Mouse (Mus musculus): ENCODE results near the gene Zfp566. TPM values are rescaled to one million over a fixed set of nuclear protein-coding genes. Genes with fewer than 3 reads are reported as not detected.
A peak's percentile ranks its signal among the peaks of the same experiment; 100 is the strongest.

The Zfp566 gene
- polyA plus RNA-seq, 1 experiment from 2014 or later = 17.5 TPM

DNA sequence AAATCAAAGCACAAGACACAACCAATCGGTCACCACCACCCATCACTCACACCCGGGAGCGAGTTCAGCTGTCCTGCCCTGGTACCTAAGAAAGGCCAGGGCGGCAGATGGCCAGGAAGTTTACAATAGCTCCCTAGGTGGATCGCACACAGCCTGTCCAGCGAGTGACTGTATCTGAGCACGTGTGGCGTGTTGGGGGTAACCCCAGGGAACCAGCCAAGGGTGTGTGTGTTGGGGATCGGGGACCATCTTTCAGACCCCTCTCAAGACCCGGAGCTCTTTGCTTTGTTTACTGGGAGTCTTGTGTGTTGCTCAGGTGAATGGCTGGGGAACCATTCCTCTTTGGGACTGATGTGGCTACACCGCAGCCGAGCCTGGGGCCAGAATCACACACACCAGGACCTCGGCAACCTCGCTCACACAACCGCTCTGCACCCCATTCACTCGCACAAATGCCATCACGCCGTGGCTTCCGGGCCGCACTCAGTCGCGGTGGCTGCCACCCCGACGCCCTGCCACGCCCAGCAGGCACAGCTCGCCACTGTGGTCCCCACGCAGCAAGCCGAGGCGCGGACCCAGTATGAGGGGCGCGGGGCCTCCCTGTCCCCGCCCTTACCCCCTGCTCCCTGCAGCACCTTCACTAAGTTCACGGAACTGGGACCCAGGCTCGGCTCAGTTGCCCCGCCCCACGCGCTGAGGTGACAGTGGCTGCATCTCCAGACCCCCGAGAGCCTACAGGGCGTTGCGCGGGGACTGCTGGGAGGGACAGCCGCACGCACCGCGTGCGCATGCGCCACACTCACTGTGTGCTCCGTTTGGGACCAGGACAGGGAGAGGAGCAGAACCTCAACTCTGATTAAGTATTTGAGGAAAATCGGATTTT, 17.9 kb downstream of the Zfp566 start, which contains the start of gene Zfp82:
Gene Zfp82 (minus strand): TSS at position 755 of the 883 bp plus-strand sequence.
- Histone ChIP-seq H3K27ac (replicated peaks; ENCODE audit: low read depth, low read length) (peak within 1 kb of the TSS; percentile 81), H3K4me1 (ENCODE audit: control insufficient read depth, insufficient read depth, low read length) (0 out of 2 replicates have a peak, but pooled peaks cover 6% of the 10 kb centered on the region), H3K36me3 (ENCODE audit: control insufficient read depth, insufficient read depth, low read length) (peaks cover 21% of the 10 kb centered on the region), H3K4me2 (ENCODE audit: low read length) (peak within 1 kb of the TSS; percentile 95), H3K27me3 (ENCODE audit: control insufficient read depth, insufficient read depth, low read length) (no peaks in the 10 kb centered on the region), H3K4me3 (replicated peaks; ENCODE audit: low read depth, low read length) (peak within 1 kb of the TSS; percentile 63), H3K9me3 (ENCODE audit: control insufficient read depth, low read length) (no peaks in the 10 kb centered on the region), H3K9ac (replicated peaks; ENCODE audit: low read length) (peak within 1 kb of the TSS; percentile 75)
- WGBS = under 1% methylated on average over 50 of the region's 50 CpGs
- DNase-seq (peak; percentile 95), ATAC-seq (ENCODE audit: low FRiP score, low TSS enrichment) (peak; percentile 88)

DNA sequence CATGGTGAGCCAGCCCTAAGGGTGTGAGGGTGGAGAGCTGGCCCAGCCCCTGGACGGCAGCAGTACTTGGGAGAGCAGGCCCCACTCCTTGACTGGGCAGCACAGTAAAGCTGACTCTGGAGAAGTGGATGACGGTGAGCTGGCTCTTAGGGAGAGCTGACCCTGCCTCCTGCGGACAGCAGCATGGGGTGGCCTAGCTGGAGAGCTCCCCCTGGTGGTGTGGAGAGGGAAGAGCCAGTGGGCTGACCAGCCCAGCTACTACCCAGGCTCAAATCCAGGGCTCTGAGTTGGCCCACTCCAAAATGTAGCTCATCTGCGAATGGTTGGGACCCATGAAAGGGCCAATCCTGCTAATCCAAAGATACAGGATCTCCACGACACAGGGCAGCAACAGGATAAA, 25.7 kb downstream of the Zfp566 start:
- WGBS = 81% methylated on average over 5 of the region's 5 CpGs
- H3K27me3 ChIP-seq (ENCODE audit: control insufficient read depth, insufficient read depth, low read length) = no peaks in the 10 kb centered on the region
- H3K9ac ChIP-seq (replicated peaks; ENCODE audit: low read length) = no peak overlapping the region

DNA sequence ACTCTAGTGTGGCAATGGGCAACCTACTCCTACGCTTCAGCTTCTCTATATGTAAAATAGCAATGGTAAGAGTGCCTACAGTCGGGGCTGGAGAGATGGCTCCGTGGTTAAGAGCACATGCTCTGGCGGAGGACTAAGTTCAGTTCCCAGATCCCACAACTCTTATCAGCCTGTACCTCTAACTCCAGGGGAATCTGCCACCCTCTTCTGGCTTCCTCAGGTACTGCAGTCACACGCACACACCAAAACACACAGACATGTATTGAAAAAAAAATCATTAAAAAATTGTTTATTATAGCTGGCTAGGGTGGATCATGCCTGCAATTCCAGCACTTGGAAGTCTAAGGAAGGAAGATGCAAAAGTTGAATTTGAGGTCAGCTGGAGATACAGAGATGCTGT, 27.8 kb downstream of the Zfp566 start:
- DNase-seq = peak; percentile 21
- Histone ChIP-seq H3K4me2 (ENCODE audit: low read length) (no peak overlapping the region), H3K9ac (replicated peaks; ENCODE audit: low read length) (no peak overlapping the region), H3K36me3 (ENCODE audit: control insufficient read depth, insufficient read depth, low read length) (peaks cover 83% of the 10 kb centered on the region), H3K9me3 (ENCODE audit: control insufficient read depth, low read length) (no peaks in the 10 kb centered on the region), H3K27me3 (ENCODE audit: control insufficient read depth, insufficient read depth, low read length) (no peaks in the 10 kb centered on the region), H3K4me1 (ENCODE audit: control insufficient read depth, insufficient read depth, low read length) (no peaks in the 10 kb centered on the region), H3K4me3 (replicated peaks; ENCODE audit: low read depth, low read length) (no peak overlapping the region), H3K27ac (replicated peaks; ENCODE audit: low read depth, low read length) (no peak overlapping the region)
- 87% methylated on average over 5 of the region's 5 CpGs for WGBS
- ATAC-seq (ENCODE audit: low FRiP score, low TSS enrichment) = no peak

More for the DNA sequence above, 25.7 kb downstream of the Zfp566 start:
- Histone ChIP-seq H3K4me1 (ENCODE audit: control insufficient read depth, insufficient read depth, low read length) (no peaks in the 10 kb centered on the region), H3K36me3 (ENCODE audit: control insufficient read depth, insufficient read depth, low read length) (peaks cover 79% of the 10 kb centered on the region), H3K9me3 (ENCODE audit: control insufficient read depth, low read length) (no peaks in the 10 kb centered on the region), H3K4me3 (replicated peaks; ENCODE audit: low read depth, low read length) (no peak overlapping the region), H3K27ac (replicated peaks; ENCODE audit: low read depth, low read length) (no peak overlapping the region), H3K4me2 (ENCODE audit: low read length) (no peak overlapping the region)
- DNase-seq (no peak), ATAC-seq (ENCODE audit: low FRiP score, low TSS enrichment) (no peak)

DNA sequence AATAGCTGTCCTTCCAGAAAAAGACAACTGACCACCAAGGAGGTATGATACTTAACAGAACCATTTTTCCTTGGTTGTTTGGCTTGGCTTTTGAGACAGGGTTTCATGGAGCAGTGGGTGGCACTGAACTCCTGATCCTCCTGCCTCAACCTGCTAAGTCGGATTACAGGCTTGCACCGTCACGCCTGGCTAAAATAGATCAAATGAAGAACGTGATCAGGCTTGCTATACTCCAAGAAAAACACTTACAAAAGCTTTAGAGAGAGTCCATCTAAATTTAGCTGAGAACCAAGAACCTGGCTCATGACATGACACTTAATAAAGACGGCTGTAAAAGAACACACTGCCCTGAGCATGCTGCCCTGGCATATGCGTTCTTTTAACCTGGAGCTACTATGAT, 30.0 kb downstream of the Zfp566 start:
- no peak overlapping the region for H3K4me3 ChIP-seq (replicated peaks; ENCODE audit: low read depth, low read length)
- H3K27ac ChIP-seq (replicated peaks; ENCODE audit: low read depth, low read length) = no peak overlapping the region
- no peaks in the 10 kb centered on the region for H3K27me3 ChIP-seq (ENCODE audit: control insufficient read depth, insufficient read depth, low read length)
- H3K36me3 ChIP-seq (ENCODE audit: control insufficient read depth, insufficient read depth, low read length) = peaks cover 90% of the 10 kb centered on the region
- no peaks in the 10 kb centered on the region for H3K9me3 ChIP-seq (ENCODE audit: control insufficient read depth, low read length)
- WGBS = 40% methylated on average over 6 of the region's 6 CpGs
- no peak for DNase-seq
- H3K4me1 ChIP-seq (ENCODE audit: control insufficient read depth, insufficient read depth, low read length) = no peaks in the 10 kb centered on the region
- no peak overlapping the region for H3K4me2 ChIP-seq (ENCODE audit: low read length)
- ATAC-seq (ENCODE audit: low FRiP score, low TSS enrichment) = no peak
- no peak overlapping the region for H3K9ac ChIP-seq (replicated peaks; ENCODE audit: low read length)

DNA sequence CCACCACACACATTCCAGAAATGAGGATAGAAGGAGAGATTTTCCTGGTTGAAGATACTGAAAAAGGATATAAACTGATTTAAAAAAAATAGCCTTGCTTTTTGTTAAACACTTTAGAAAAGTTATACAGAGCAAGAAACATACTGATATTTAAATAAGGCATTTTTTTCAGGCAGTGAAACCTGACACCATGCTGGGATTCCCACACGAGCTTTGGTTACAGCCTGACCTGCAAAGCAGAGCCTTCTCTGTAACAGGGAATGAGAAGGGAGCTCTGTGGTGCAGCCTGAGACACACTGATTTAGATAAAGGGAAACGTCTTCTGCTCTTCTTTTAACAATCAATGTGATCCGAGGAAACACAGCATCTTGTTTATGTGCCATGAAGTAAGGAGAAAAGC, 36.7 kb downstream of the Zfp566 start:
- H3K9me3 ChIP-seq (ENCODE audit: control insufficient read depth, low read length) = no peaks in the 10 kb centered on the region
- no peaks in the 10 kb centered on the region for H3K27me3 ChIP-seq (ENCODE audit: control insufficient read depth, insufficient read depth, low read length)
- 8% methylated on average over 3 of the region's 3 CpGs for WGBS

DNA sequence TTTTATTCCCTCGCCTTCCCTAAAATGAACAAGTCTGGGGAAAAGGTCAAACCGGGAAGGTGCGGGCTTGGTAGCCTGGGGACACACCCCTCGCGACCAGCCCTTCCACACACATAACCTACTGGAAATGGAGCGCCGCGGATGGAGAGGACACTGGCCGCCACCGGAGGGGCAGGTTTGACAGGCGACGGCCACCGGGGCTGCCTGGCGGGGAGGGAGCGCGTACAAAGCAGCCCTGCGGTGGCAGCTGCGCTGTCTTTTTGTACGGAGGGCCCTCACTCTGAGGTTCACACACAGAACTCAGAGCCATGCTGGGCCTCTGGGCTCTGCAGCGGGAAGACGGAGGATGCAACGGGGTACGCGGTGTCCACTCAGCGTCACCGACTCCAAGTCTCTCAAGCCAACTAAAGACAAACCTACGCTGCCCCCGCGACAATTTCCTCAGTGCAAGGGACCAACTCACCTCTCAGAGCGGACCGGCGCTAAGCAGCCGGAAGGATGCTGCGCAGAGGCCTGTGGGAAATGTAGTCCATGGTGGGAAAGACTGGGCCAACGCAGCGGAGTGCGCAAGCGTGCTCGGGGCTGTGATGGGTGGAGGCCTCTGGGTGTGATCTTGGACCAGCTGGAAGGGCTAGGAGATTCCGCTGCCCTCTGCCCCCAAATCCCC, 39.3 kb downstream of the Zfp566 start, which contains the start of gene Zfp14:
Gene Zfp14 (minus strand): TSS at position 499 of the 667 bp plus-strand sequence.
- WGBS = 0% methylated on average over 40 of the region's 40 CpGs
- H3K9me3 ChIP-seq (ENCODE audit: control insufficient read depth, low read length) = no peaks in the 10 kb centered on the region
- peak within 1 kb of the TSS; percentile 89 for H3K27ac ChIP-seq (replicated peaks; ENCODE audit: low read depth, low read length)
- no peaks in the 10 kb centered on the region for H3K27me3 ChIP-seq (ENCODE audit: control insufficient read depth, insufficient read depth, low read length)
- peak within 1 kb of the TSS; percentile 74 for H3K4me2 ChIP-seq (ENCODE audit: low read length)
- peaks cover 13% of the 10 kb centered on the region for H3K36me3 ChIP-seq (ENCODE audit: control insufficient read depth, insufficient read depth, low read length)
- peak within 1 kb of the TSS; percentile 60 for H3K4me3 ChIP-seq (replicated peaks; ENCODE audit: low read depth, low read length)
- DNase-seq (peak; percentile 96), ATAC-seq (ENCODE audit: low FRiP score, low TSS enrichment) (peak; percentile 98)
- 0 out of 2 replicates have a peak, but pooled peaks cover 5% of the 10 kb centered on the region for H3K4me1 ChIP-seq (ENCODE audit: control insufficient read depth, insufficient read depth, low read length)
- peak within 1 kb of the TSS; percentile 75 for H3K9ac ChIP-seq (replicated peaks; ENCODE audit: low read length)

More for the DNA sequence above, 36.7 kb downstream of the Zfp566 start:
- ATAC-seq (ENCODE audit: low FRiP score, low TSS enrichment) (no peak), DNase-seq (no peak)
- no peak overlapping the region for H3K9ac ChIP-seq (replicated peaks; ENCODE audit: low read length)
- no peak overlapping the region for H3K4me2 ChIP-seq (ENCODE audit: low read length)
- no peak overlapping the region for H3K27ac ChIP-seq (replicated peaks; ENCODE audit: low read depth, low read length)
- 0 out of 2 replicates have a peak, but pooled peaks cover 5% of the 10 kb centered on the region for H3K4me1 ChIP-seq (ENCODE audit: control insufficient read depth, insufficient read depth, low read length)
- H3K4me3 ChIP-seq (replicated peaks; ENCODE audit: low read depth, low read length) = no peak overlapping the region
- H3K36me3 ChIP-seq (ENCODE audit: control insufficient read depth, insufficient read depth, low read length) = peaks cover 34% of the 10 kb centered on the region

DNA sequence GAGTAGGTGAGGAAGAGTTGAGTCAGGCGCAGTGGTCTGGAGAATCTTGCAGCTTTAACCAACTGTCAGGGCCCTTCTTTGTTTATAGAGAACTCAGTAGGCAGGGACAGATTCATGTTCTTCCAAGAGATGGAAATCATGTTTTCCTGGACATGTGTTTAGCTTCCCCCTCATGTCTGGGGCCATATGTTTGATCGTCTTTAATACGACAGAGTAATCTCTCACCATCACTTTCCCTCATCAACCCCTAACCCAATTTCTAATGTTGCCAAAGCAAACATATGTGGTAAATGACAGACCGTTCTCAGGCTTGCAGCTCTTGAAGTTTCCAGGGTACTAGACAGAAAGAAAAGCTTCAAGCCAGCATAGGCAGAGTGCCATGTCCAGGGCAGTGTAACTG, 42.2 kb downstream of the Zfp566 start:
- ATAC-seq (ENCODE audit: low FRiP score, low TSS enrichment) = no peak
- 96% methylated on average over 4 of the region's 4 CpGs for WGBS

DNA sequence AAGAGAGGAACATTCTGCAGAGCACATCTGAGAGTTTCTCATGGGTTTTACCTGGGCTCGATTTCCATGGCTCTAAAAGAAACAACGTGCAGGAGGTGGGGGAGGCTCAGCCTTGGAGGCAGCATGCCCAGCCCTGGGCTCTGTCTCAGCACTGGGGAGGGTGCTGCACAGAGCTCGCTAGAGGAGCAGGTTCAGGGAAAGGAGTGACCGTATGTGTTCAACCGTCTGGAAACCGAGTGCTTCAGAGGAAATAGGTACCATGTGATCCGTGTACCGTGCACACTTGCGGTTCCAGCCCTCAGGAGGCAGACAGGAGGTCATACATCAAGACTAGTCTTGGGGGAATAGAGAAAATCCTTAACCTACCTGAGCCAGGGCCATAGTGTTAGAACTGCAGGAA, 46.0 kb downstream of the Zfp566 start:
- H3K4me2 ChIP-seq (ENCODE audit: low read length) = no peak overlapping the region
- no peak overlapping the region for H3K4me3 ChIP-seq (replicated peaks; ENCODE audit: low read depth, low read length)
- H3K9me3 ChIP-seq (ENCODE audit: control insufficient read depth, low read length) = no peaks in the 10 kb centered on the region
- DNase-seq = no peak
- 66% methylated on average over 9 of the region's 9 CpGs for WGBS
- H3K4me1 ChIP-seq (ENCODE audit: control insufficient read depth, insufficient read depth, low read length) = no peaks in the 10 kb centered on the region
- H3K27ac ChIP-seq (replicated peaks; ENCODE audit: low read depth, low read length) = no peak overlapping the region
- no peak for ATAC-seq (ENCODE audit: low FRiP score, low TSS enrichment)
- H3K27me3 ChIP-seq (ENCODE audit: control insufficient read depth, insufficient read depth, low read length) = no peaks in the 10 kb centered on the region
- peaks cover 24% of the 10 kb centered on the region; the same call in 1 of the 2 replicates for H3K36me3 ChIP-seq (ENCODE audit: control insufficient read depth, insufficient read depth, low read length)
- no peak overlapping the region for H3K9ac ChIP-seq (replicated peaks; ENCODE audit: low read length)

More for the DNA sequence above, 42.2 kb downstream of the Zfp566 start:
- DNase-seq = no peak
- H3K4me3 ChIP-seq (replicated peaks; ENCODE audit: low read depth, low read length) = no peak overlapping the region
- peaks cover 7% of the 10 kb centered on the region; the same call in 1 of the 2 replicates for H3K36me3 ChIP-seq (ENCODE audit: control insufficient read depth, insufficient read depth, low read length)
- no peak overlapping the region for H3K9ac ChIP-seq (replicated peaks; ENCODE audit: low read length)
- 0 out of 2 replicates have a peak, but pooled peaks cover 5% of the 10 kb centered on the region for H3K4me1 ChIP-seq (ENCODE audit: control insufficient read depth, insufficient read depth, low read length)
- no peaks in the 10 kb centered on the region for H3K9me3 ChIP-seq (ENCODE audit: control insufficient read depth, low read length)
- H3K27me3 ChIP-seq (ENCODE audit: control insufficient read depth, insufficient read depth, low read length) = no peaks in the 10 kb centered on the region
- H3K27ac ChIP-seq (replicated peaks; ENCODE audit: low read depth, low read length) = no peak overlapping the region
- no peak overlapping the region for H3K4me2 ChIP-seq (ENCODE audit: low read length)

Measured in midbrain, embryonic 14.5 days (tissue).